Mouse (Mus musculus) stomach, postnatal 0 days (tissue): ENCODE measurements around the gene Prkcq.

Source experiments
- CTCF ChIP-seq: IDR thresholded peaks from 2 replicates; pipeline ENCODE4 v1.5.1; 2016; ENCODE audit warnings: antibody characterized with exemption, low read depth, mild to moderate bottlenecking, moderate library complexity
- EP300 ChIP-seq: optimal IDR thresholded peaks from 2 replicates; pipeline ENCODE3; 2016; ENCODE audit warnings: antibody characterized with exemption

- no peak for TF ChIP-seq CTCF
- TF ChIP-seq EP300: no peak
Measured at GRCm38 (mm10) chr2:11293144-11293543, 121.2 kb downstream of the Prkcq start.
